Mouse (Mus musculus): ENCODE results near the gene Nphp3. TPM values are rescaled to one million over a fixed set of nuclear protein-coding genes. Genes with fewer than 3 reads are reported as not detected.

Gene Nphp3
- polyA plus RNA-seq, 1 experiment: 1.2 TPM

DNA sequence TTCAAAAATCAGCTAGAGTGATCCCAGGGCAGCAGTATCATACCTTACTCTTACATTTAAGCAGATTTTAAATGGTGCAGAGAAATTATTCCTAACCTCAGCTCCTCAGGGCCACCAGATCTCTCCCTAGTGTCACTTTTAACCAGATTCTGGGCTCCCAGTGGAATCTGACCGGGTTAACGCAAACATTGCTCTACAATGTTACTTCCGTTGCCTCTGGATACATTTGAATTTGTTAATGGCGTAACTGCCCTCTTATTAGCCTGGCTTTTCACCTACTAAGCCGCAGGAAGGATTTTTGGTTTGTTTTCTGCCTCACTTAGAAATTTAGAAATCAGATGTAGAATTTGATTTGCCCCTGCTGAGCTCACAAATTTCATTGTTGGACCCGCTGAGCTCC lies 32.4 kb downstream of the Nphp3 start:
- Histone ChIP-seq H3K79me2 (ENCODE audit: control insufficient read depth, insufficient read depth) (no peaks in the 10 kb centered on the region), H3K4me3 (ENCODE audit: insufficient read depth, poor library complexity, severe bottlenecking) (no peak overlapping the region), H3ac (ENCODE audit: control insufficient read depth, insufficient read length, low read depth) (no peak overlapping the region), H3K27me3 (ENCODE audit: control insufficient read depth, insufficient read depth, insufficient read length) (no peaks in the 10 kb centered on the region), H3K79me3 (ENCODE audit: low read depth) (no peaks in the 10 kb centered on the region), H3K36me3 (ENCODE audit: control insufficient read depth, insufficient read depth) (no peaks in the 10 kb centered on the region)
- no peak for TF ChIP-seq MYOD1 (IDR thresholded peaks at IDR 0.05; ENCODE audit: control insufficient read depth, insufficient read length, low read depth)
- TF ChIP-seq MYOG (IDR thresholded peaks at IDR 0.05; ENCODE audit: control insufficient read depth, extremely low read depth, insufficient read length): no peak
- TF ChIP-seq CEBPB (IDR thresholded peaks at IDR 0.05; ENCODE audit: low read depth): no peak
- TF ChIP-seq CTCF (IDR thresholded peaks at IDR 0.05; ENCODE audit: control insufficient read depth, insufficient read depth, insufficient read length): no peak
- TF ChIP-seq FOSL1 (IDR thresholded peaks at IDR 0.05; ENCODE audit: insufficient read depth, low read length, poor library complexity, severe bottlenecking): no peak
- no peak for TF ChIP-seq MAX (IDR thresholded peaks at IDR 0.05)
- no peak for TF ChIP-seq USF1 (IDR thresholded peaks at IDR 0.05; ENCODE audit: low read depth)

- no peaks in the 10 kb centered on the region for H3K36me3 ChIP-seq (ENCODE audit: control insufficient read depth, insufficient read depth)
- no peak overlapping the region for H3ac ChIP-seq (ENCODE audit: control insufficient read depth, insufficient read length, low read depth)
- TF ChIP-seq CEBPB (IDR thresholded peaks at IDR 0.05; ENCODE audit: low read depth): no peak
- peak; percentile 68 for TF ChIP-seq CTCF (IDR thresholded peaks at IDR 0.05; ENCODE audit: control insufficient read depth, insufficient read depth, insufficient read length)
- H3K79me3 ChIP-seq (ENCODE audit: low read depth): no peaks in the 10 kb centered on the region
- H3K79me2 ChIP-seq (ENCODE audit: control insufficient read depth, insufficient read depth): no peaks in the 10 kb centered on the region
- H3K4me3 ChIP-seq (ENCODE audit: insufficient read depth, poor library complexity, severe bottlenecking): no peak overlapping the region
- H3K27me3 ChIP-seq (ENCODE audit: control insufficient read depth, insufficient read depth, insufficient read length): no peaks in the 10 kb centered on the region
Measured at GRCm38 (mm10) chr9:104035261-104036015, 33.1 kb downstream of the Nphp3 start.

GRCm38 (mm10) chr9:104038266-104038665 lies 35.9 kb downstream of the Nphp3 start:
- TF ChIP-seq MYOG (IDR thresholded peaks at IDR 0.05; ENCODE audit: control insufficient read depth, extremely low read depth, insufficient read length): no peak
- no peak for TF ChIP-seq USF1 (IDR thresholded peaks at IDR 0.05; ENCODE audit: low read depth)
- no peak for TF ChIP-seq MAX (IDR thresholded peaks at IDR 0.05)
- TF ChIP-seq CEBPB (IDR thresholded peaks at IDR 0.05; ENCODE audit: low read depth): no peak
- TF ChIP-seq FOSL1 (IDR thresholded peaks at IDR 0.05; ENCODE audit: insufficient read depth, low read length, poor library complexity, severe bottlenecking): no peak
- no peak for TF ChIP-seq CTCF (IDR thresholded peaks at IDR 0.05; ENCODE audit: control insufficient read depth, insufficient read depth, insufficient read length)
- TF ChIP-seq MYOD1 (IDR thresholded peaks at IDR 0.05; ENCODE audit: control insufficient read depth, insufficient read length, low read depth): no peak
- Histone ChIP-seq H3K36me3 (ENCODE audit: control insufficient read depth, insufficient read depth) (no peaks in the 10 kb centered on the region), H3K79me2 (ENCODE audit: control insufficient read depth, insufficient read depth) (no peaks in the 10 kb centered on the region), H3K4me3 (ENCODE audit: insufficient read depth, poor library complexity, severe bottlenecking) (no peak overlapping the region), H3K27me3 (ENCODE audit: control insufficient read depth, insufficient read depth, insufficient read length) (no peaks in the 10 kb centered on the region), H3ac (ENCODE audit: control insufficient read depth, insufficient read length, low read depth) (no peak overlapping the region), H3K79me3 (ENCODE audit: low read depth) (no peaks in the 10 kb centered on the region)

GRCm38 (mm10) chr9:104039031-104039695 lies 36.8 kb downstream of the Nphp3 start:
- Histone ChIP-seq H3K36me3 (ENCODE audit: control insufficient read depth, insufficient read depth) (no peaks in the 10 kb centered on the region), H3K27me3 (ENCODE audit: control insufficient read depth, insufficient read depth, insufficient read length) (no peaks in the 10 kb centered on the region), H3K79me3 (ENCODE audit: low read depth) (no peaks in the 10 kb centered on the region), H3K4me3 (ENCODE audit: insufficient read depth, poor library complexity, severe bottlenecking) (no peak overlapping the region), H3K79me2 (ENCODE audit: control insufficient read depth, insufficient read depth) (no peaks in the 10 kb centered on the region), H3ac (ENCODE audit: control insufficient read depth, insufficient read length, low read depth) (no peak overlapping the region)
- no peak for TF ChIP-seq MYOG (IDR thresholded peaks at IDR 0.05; ENCODE audit: control insufficient read depth, extremely low read depth, insufficient read length)
- TF ChIP-seq FOSL1 (IDR thresholded peaks at IDR 0.05; ENCODE audit: insufficient read depth, low read length, poor library complexity, severe bottlenecking): no peak

DNA sequence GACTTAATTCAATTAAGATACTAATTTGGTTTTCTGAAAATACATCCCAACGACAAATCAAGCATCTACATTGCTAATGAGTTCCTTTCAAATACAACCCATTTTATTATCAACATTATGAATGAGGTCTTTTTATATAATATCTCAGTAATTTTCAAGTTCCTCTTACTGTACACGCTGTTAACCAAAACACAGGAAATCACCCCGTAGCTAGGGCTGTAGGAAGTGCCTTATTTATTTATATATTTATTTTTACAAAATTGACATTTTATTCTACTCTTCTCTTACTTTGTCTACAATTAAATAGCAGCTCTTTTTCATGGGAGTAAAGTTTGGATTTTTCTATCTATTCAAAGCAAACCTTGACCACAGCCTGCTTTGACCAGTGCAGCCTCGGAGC lies 37.4 kb downstream of the Nphp3 start:
- H3K79me3 ChIP-seq (ENCODE audit: low read depth): no peaks in the 10 kb centered on the region
- H3K27me3 ChIP-seq (ENCODE audit: control insufficient read depth, insufficient read depth, insufficient read length): no peaks in the 10 kb centered on the region
- TF ChIP-seq MYOD1 (IDR thresholded peaks at IDR 0.05; ENCODE audit: control insufficient read depth, insufficient read length, low read depth) (no peak), MYOG (IDR thresholded peaks at IDR 0.05; ENCODE audit: control insufficient read depth, extremely low read depth, insufficient read length) (no peak), USF1 (IDR thresholded peaks at IDR 0.05; ENCODE audit: low read depth) (no peak), MAX (IDR thresholded peaks at IDR 0.05) (no peak), FOSL1 (IDR thresholded peaks at IDR 0.05; ENCODE audit: insufficient read depth, low read length, poor library complexity, severe bottlenecking) (no peak), CEBPB (IDR thresholded peaks at IDR 0.05; ENCODE audit: low read depth) (no peak), CTCF (IDR thresholded peaks at IDR 0.05; ENCODE audit: control insufficient read depth, insufficient read depth, insufficient read length) (no peak)
- no peaks in the 10 kb centered on the region for H3K36me3 ChIP-seq (ENCODE audit: control insufficient read depth, insufficient read depth)
- H3ac ChIP-seq (ENCODE audit: control insufficient read depth, insufficient read length, low read depth): no peak overlapping the region
- no peaks in the 10 kb centered on the region for H3K79me2 ChIP-seq (ENCODE audit: control insufficient read depth, insufficient read depth)
- H3K4me3 ChIP-seq (ENCODE audit: insufficient read depth, poor library complexity, severe bottlenecking): no peak overlapping the region

- no peaks in the 10 kb centered on the region for H3K36me3 ChIP-seq (ENCODE audit: control insufficient read depth, insufficient read depth)
- H3K79me3 ChIP-seq (ENCODE audit: low read depth): no peaks in the 10 kb centered on the region
- no peak within 1 kb of the TSS for H3ac ChIP-seq (ENCODE audit: control insufficient read depth, insufficient read length, low read depth)
- no peaks in the 10 kb centered on the region for H3K27me3 ChIP-seq (ENCODE audit: control insufficient read depth, insufficient read depth, insufficient read length)
- TF ChIP-seq MYOG (IDR thresholded peaks at IDR 0.05; ENCODE audit: control insufficient read depth, extremely low read depth, insufficient read length) (no peak), CEBPB (IDR thresholded peaks at IDR 0.05; ENCODE audit: low read depth) (no peak), MYOD1 (IDR thresholded peaks at IDR 0.05; ENCODE audit: control insufficient read depth, insufficient read length, low read depth) (no peak), MAX (IDR thresholded peaks at IDR 0.05) (no peak), USF1 (IDR thresholded peaks at IDR 0.05; ENCODE audit: low read depth) (no peak), CTCF (IDR thresholded peaks at IDR 0.05; ENCODE audit: control insufficient read depth, insufficient read depth, insufficient read length) (no peak), FOSL1 (IDR thresholded peaks at IDR 0.05; ENCODE audit: insufficient read depth, low read length, poor library complexity, severe bottlenecking) (no peak)
- H3K79me2 ChIP-seq (ENCODE audit: control insufficient read depth, insufficient read depth): no peaks in the 10 kb centered on the region
- H3K4me3 ChIP-seq (ENCODE audit: insufficient read depth, poor library complexity, severe bottlenecking): no peak within 1 kb of the TSS
Measured at GRCm38 (mm10) chr9:104040362-104040761, 38.0 kb downstream of the Nphp3 start, which contains the start of gene Gm28305. TSS of gene Gm28305 (plus strand) at chr9:104040662.

Measured in C2C12 (cell line).